Mouse (Mus musculus): ENCODE measurements around the gene Fbxw8.

Fbxw8 gene

GRCm38 (mm10) chr5:118105536-118105935, 49.7 kb downstream of the Fbxw8 start:
- DNase-seq: no peak

DNA sequence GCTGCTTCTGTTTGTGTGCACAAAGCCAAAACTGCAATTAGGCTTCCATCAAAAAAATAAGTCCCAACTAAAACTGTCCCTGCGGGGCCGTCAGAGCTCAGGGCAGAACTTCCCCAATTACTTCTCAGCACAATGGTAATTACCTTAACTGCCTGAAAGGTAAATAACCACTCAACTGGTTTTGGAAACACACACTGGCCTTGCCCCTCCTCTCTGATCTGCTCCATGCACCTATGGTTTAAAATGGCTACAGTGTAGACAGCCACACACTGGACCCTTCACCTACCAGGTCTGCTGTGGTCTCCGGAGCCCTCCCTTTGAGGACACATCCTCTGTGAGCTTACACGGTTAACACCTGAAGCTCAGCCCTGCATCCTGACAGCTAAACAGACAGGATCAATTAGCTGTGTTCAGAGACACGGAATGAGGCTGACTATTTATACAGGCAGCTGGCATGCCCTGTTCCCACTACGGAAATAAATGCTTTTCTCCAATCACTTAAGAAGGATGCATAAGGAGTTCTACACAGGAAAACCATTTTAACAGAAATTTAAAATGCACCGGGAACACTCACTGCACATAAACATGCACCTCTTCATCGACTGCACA, 55.3 kb downstream of the Fbxw8 start:
- DNase-seq: no peak

- DNase-seq: no peak
Measured at GRCm38 (mm10) chr5:118099069-118099869, 56.0 kb downstream of the Fbxw8 start.

DNA sequence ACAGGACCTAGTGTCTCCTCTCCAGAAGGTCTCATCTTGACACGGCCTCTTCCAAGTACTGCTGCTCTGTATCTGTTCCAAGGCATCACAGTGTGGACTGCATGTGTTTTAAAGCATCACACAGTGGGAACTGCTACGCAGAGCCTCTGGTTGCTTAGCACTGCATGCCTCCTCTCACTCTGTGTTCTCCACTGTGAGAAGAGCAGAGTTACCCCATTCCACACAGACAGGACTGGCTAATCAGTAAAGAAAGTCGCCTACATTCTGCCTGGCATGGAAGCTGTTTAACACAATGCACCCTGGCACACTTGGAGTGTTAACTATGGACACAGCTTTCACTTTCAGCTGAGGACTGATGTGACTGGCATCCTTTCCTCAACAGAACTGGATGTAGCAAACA, 58.9 kb downstream of the Fbxw8 start:
- DNase-seq: no peak

DNA sequence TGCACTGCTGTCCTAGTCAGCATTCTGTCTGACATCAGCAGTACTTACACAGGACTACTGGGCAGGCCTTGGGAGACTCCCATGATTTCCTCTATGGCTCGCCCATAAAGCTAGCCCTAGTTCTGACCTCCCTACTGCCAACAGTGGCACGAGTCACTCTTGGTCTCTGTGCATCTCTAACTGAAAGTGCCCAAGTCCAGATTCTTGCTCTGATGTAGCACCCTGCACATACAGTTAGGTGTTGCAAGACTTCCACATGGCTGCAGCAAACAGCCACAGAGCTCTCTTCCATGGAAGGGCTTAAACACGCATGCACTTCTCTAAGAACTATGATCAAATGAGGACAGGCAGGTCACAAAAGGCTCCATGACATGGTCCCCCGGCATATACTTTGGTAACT, 59.4 kb downstream of the Fbxw8 start:
- no peak for DNase-seq

GRCm38 (mm10) chr5:118095433-118095832, 59.8 kb downstream of the Fbxw8 start:
- DNase-seq: no peak

DNA sequence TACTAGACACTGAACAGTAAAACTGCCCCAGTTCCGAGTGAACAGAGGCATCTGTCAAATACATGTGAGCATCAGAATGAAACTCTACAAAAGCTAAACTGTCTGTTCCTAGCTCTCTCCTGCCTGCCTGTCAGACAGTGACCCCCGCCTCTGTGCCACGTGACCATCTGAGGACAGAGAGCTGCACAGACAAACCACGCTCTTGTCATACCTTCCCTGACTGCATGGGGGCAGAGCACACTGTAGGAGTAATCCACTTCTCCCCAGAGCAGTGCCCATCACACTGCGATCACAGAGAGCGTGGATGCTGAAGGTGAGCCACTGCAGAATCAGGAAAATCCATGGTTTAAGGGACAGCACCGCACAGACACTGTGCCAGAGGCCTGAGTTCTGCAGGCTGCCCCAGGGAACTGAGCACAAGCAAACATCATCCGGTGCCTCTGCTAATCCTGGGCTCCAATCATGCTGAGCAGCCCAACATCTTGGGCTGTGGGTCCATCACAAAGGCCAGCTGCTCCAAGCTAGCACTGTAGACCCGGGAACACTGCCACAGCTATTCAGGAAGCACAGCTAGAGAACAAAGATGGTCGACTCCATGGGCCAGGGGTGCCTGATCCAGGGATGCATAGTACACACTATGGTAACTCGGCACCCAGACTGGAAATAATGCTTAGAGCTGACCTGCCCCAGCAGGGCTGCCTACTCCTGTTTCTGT, 61.8 kb downstream of the Fbxw8 start:
- DNase-seq: no peak

- DNase-seq: no peak
Measured at GRCm38 (mm10) chr5:118090837-118091236, 64.4 kb downstream of the Fbxw8 start.

DNA sequence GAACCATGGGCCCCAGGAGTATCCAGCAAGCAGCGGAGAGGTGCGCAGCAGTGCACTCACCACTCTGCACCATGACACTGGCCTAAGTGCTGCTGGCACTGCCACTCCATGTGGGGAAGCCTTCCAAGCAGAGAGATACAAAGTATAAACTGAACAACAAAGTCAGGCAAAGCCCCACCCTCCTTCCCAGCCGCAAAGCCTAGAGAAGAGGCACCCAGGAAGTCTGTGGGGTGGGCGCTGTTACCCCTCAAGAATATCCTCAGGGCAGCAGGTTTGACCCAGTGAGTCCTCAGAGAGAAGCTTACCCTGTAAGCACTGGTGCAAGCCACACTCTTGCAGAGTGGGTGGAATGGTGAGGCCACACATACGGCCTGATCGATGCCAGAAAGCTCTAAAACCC, 65.2 kb downstream of the Fbxw8 start:
- no peak for DNase-seq

GRCm38 (mm10) chr5:118089102-118089501, 66.2 kb downstream of the Fbxw8 start:
- peak in 1 of 2 experiments; percentile 21 for DNase-seq

GRCm38 (mm10) chr5:118086956-118087355, 68.3 kb downstream of the Fbxw8 start:
- DNase-seq: no peak

- DNase-seq: no peak
Measured at GRCm38 (mm10) chr5:118085313-118085712, 70.0 kb downstream of the Fbxw8 start.

GRCm38 (mm10) chr5:118084171-118084727, 71.0 kb downstream of the Fbxw8 start:
- DNase-seq: no peak

DNA sequence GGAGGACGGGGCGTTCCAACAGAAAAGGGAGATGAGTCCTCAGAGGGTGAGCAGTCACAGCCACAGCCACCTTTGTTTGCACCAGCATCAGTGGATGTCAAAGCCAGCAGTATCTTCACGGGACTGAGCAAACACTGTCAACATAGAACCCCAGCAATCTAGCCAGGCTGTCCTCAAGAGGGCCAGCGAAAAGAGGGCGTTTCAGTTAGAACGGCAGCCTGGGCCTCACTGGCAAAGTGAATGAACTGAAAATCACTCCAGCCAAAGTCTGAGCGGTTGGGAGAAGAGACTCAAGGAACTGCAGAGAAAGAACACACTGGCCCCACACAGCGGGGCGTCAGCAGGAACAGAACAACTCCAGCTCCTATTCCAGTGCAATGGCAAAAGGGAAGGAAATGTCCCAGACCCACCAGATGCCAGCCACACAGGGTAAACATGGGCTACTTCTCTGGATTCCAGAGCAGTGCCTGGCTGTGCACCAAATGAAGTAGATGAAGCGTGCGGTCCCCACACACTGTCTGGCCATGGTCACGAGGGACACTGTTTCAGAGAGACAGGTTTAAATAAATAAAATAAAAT, 72.1 kb downstream of the Fbxw8 start:
- no peak for DNase-seq

- no peak for DNase-seq
Measured at GRCm38 (mm10) chr5:118081996-118082395, 73.3 kb downstream of the Fbxw8 start.

- DNase-seq: no peak
Measured at GRCm38 (mm10) chr5:118081374-118081949, 73.8 kb downstream of the Fbxw8 start.

GRCm38 (mm10) chr5:118079839-118080250, 75.4 kb downstream of the Fbxw8 start:
- DNase-seq: no peak

GRCm38 (mm10) chr5:118079354-118079753, 75.9 kb downstream of the Fbxw8 start:
- no peak for DNase-seq

DNA sequence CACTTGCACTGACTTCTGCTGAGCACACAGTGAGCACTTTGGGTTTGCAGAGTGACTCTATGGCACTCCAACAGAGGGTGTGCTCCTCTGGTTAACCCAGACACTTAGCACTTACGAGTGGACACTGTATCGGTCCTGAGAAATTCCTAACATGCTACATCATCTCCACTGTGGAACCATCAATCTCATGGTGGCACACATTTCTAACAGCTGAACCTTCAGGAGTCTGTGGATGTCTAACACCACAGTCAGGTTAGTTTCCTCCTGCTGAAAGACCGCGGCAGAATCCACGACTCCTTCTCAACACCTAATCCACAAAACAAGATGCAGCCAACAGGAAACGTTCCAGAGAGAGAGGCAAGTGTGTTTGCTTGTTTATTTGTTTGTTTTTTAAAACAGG, 76.7 kb downstream of the Fbxw8 start:
- DNase-seq: no peak

GRCm38 (mm10) chr5:118076721-118077592, 78.3 kb downstream of the Fbxw8 start:
- peak; percentile 41 to 53 for DNase-seq

GRCm38 (mm10) chr5:118073213-118073773, 82.0 kb downstream of the Fbxw8 start:
- DNase-seq: no peak

All from lung, adult 18-20 months (tissue).